Mouse (Mus musculus) heart, embryonic 16.5 days (tissue): Measurements from ENCODE around the gene B3galnt2. TPM values are rescaled to one million over a fixed set of nuclear protein-coding genes. Genes with fewer than 3 reads are reported as not detected.

Source experiments
- ATAC-seq: fragments of 200-750 bp; cut with Nextera tagmentation; replicated peaks from 2 replicates; pipeline ENCODE4 v1.8.0; 2017; ENCODE audit warnings: moderate number of reproducible peaks; ENCODE audit not compliant: insufficient read depth, low FRiP score; ENCODE audit errors: extremely low read depth
- H3K27ac ChIP-seq: fragments of 300-500 bp; sonication (generic); 2 replicates; pipeline ENCODE4 v1.5.1; 2014; ENCODE audit warnings: mild to moderate bottlenecking, low read length, control low read depth, moderate library complexity
- H3K27me3 ChIP-seq: fragments of 300-500 bp; sonication (generic); 2 replicates; pipeline ENCODE4 v1.6.1; 2014; ENCODE audit warnings: low read length, mixed read lengths; ENCODE audit not compliant: control insufficient read depth, insufficient read depth
- H3K36me3 ChIP-seq: fragments of 300-500 bp; sonication (generic); 2 replicates; pipeline ENCODE4 v1.6.1; 2014; ENCODE audit not compliant: control insufficient read depth, insufficient read depth
- H3K4me1 ChIP-seq: fragments of 300-500 bp; sonication (generic); 2 replicates; pipeline ENCODE4 v1.6.1; 2014; ENCODE audit warnings: low read length, mixed read lengths; ENCODE audit not compliant: control insufficient read depth, insufficient read depth
- H3K4me2 ChIP-seq: fragments of 300-500 bp; sonication (generic); 2 replicates; pipeline ENCODE4 v1.6.1; 2014; ENCODE audit warnings: low read depth, mild to moderate bottlenecking, control low read depth, low read length
- H3K4me3 ChIP-seq: fragments of 300-500 bp; sonication (generic); 2 replicates; pipeline ENCODE4 v1.5.1; 2014; ENCODE audit warnings: mild to moderate bottlenecking, control low read depth, low read length
- H3K9ac ChIP-seq: fragments of 300-500 bp; sonication (generic); 2 replicates; pipeline ENCODE4 v1.6.1; 2014; ENCODE audit warnings: low read length, control low read depth
- H3K9me3 ChIP-seq: fragments of 300-500 bp; sonication (generic); replicated peaks from 2 replicates; pipeline ENCODE4 v1.6.1; 2016; ENCODE audit warnings: low read length; ENCODE audit not compliant: control insufficient read depth
- WGBS: fragments of 180-500 bp; shearing (Covaris S2); extraction: QIAGEN DNeasy Blood & Tissue Kit; methylation state at CpG from one replicate; pipeline ENCODE4 v1.1.7; 2014; 5-methylcytosine and 5-hydroxymethylcytosine counted together
- polyA plus RNA-seq: library from polyadenylated mRNA; unstranded; fragments of >200 nt; fragmentation: Nextera tagmentation; extraction: Ambion mirVana; gene quantifications from 2 replicates; pipeline ENCODE4 v1.2.1, GENCODE M21; 2015

B3galnt2 gene
- 20.9 and 21.4 TPM in 2 replicates for polyA plus RNA-seq

DNA sequence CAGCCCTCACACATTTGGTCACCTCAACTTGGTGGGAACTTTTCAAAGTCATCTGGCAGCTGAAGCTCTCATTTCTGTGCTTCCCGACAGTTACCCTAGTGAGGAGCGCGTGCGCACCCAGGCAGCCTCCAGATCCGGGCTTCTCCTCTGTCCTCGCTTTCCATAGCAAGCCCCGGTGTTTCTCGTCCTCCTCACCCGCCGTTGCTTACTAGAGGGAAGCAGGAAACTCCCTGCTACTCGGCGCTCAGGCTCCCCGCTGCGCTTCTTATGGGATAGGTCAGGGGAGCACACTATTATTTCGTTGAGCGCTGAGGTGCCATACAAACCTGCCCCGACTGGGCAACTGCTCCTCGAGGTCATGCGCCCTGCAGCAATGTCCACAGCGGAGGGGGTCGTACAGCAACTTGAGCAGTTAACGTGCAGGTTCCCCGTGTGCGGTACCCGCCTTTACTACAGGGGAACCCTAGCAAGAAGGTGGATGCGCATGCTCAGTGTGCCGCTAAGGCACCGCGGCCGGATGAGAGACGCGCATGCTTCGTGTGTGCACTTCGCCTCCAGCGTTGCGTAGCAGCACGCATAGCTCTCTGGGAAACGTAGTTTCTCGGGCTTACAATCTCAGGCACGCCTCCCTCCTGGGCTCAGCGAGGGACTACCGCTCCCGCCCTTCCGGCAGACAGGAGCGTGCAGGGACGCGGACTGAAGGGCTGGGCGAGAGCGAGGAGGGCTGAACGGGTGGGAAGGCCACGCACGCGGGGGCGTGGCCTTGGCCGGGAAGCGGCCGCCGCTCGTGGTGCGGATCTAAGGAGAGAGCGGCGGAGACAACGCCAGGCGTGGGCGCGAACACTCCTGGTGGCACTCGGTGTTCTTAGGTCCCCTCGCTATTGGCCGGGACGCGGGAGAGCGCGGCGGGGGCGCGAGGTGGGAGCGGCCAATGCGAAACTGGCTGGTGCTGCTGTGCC is at the start of gene B3galnt2:
B3galnt2 (plus strand) TSS at position 596 of the 959 bp plus-strand sequence.
- WGBS = under 1% methylated on average over 67 of the region's 78 CpGs

DNA sequence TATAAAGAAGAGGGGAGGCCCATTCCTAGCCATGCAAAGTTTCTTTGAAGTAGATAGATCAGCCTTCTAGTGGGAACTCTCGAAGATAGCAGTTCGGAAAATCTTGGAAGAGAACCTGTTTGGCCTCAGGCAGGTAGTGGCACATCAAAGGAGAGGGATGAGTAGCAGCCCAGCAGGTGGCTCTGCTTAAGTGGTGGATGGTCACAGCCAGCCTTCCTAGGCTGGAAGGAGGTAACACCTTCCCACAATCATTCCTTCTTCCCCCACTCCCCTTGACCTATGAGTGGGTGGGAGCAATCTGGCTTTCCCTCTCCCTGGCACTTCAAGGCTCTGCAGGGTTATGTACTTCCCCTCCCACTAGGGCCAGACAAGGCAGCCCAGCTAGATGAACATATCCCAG is 42.9 kb upstream of the B3galnt2 start:
- no peaks in the 10 kb centered on the region for H3K4me1 ChIP-seq
- H3K27ac ChIP-seq = no peak overlapping the region
- WGBS = 25% methylated on average over 2 of the region's 2 CpGs
- no peak for ATAC-seq
- H3K27me3 ChIP-seq = no peaks in the 10 kb centered on the region
- no peaks in the 10 kb centered on the region for H3K36me3 ChIP-seq
- no peak overlapping the region for H3K4me2 ChIP-seq
- no peak overlapping the region for H3K9ac ChIP-seq
- H3K4me3 ChIP-seq = no peak overlapping the region
- no peaks in the 10 kb centered on the region for H3K9me3 ChIP-seq

More for the DNA sequence above, at the start of gene B3galnt2:
- H3K4me2 ChIP-seq = peak within 1 kb of the TSS; percentile 90
- peak within 1 kb of the TSS; percentile 69 for H3K4me3 ChIP-seq
- no peaks in the 10 kb centered on the region for H3K27me3 ChIP-seq
- H3K27ac ChIP-seq = peak within 1 kb of the TSS; percentile 96
- no peaks in the 10 kb centered on the region for H3K36me3 ChIP-seq
- H3K9me3 ChIP-seq = no peaks in the 10 kb centered on the region
- peak; percentile 98 for ATAC-seq
- peaks cover 8% of the 10 kb centered on the region for H3K4me1 ChIP-seq
- peak within 1 kb of the TSS; percentile 84 for H3K9ac ChIP-seq

DNA sequence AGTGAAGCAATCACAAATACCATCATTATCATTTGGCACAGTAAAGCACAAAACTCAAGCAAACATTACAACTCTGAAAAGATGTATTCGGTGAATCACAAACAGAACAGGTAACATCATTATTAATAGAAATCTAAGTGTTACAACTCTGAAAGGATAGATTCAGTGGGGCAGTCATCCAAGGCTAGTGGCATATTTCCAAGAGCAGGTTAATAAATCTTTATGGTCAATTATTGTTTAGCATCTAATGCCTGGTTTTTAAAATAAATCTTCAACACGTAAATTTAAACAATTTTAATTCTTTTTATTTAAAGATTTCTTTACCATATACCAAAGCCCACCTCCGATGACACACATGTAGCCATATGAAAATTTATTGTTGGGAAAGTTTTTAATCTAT is 34.9 kb upstream of the B3galnt2 start:
- Histone ChIP-seq H3K9ac (no peak overlapping the region), H3K4me3 (no peak overlapping the region), H3K4me2 (no peak overlapping the region), H3K9me3 (no peaks in the 10 kb centered on the region), H3K27ac (no peak overlapping the region), H3K36me3 (no peaks in the 10 kb centered on the region), H3K27me3 (no peaks in the 10 kb centered on the region), H3K4me1 (no peaks in the 10 kb centered on the region)
- no peak for ATAC-seq
- 84% methylated on average over 3 of the region's 3 CpGs for WGBS

DNA sequence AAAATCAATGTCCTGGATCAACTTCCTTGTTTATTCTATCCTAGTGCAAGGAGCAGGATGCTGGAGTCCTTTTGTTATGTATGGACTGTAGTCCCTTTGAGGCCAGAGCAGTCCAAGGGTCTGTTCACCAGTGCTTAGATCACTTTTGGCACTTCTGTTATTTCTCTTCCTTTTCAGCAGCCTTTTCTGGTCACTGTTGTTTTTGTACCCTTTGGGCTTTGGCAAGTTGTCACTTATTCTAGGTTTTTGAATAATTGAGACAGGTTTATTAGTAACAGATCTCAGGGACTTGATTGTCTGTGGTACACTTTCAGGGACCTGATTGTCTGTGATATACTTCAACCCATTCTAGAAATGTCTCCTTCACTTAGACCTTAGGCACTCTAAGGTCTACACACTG is 31.7 kb upstream of the B3galnt2 start:
- H3K4me2 ChIP-seq = no peak overlapping the region

DNA sequence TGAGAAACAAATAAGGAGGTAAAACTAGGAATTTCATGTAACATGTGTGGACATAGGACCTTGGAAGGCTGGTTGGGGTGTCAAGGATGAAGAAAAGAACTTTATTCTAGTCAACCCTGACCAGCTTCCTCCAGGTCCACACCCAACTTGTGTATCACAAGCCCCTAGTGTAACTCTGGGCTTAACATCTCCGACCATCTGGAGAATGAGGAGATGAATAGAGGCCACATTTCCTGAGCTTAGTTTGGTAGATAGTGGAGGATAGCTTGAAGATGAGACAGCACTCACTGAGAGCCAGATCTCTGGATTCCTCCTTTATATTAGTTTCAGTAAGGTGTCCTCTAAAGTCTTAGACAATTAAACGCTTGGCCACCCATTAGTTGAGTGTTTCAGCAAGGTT is 24.3 kb upstream of the B3galnt2 start:
- ATAC-seq = no peak
- Histone ChIP-seq H3K4me1 (no peaks in the 10 kb centered on the region), H3K9ac (no peak overlapping the region), H3K9me3 (no peaks in the 10 kb centered on the region), H3K27me3 (no peaks in the 10 kb centered on the region), H3K4me3 (no peak overlapping the region), H3K4me2 (no peak overlapping the region), H3K27ac (no peak overlapping the region), H3K36me3 (no peaks in the 10 kb centered on the region)
- WGBS = 72% methylated on average over 2 of the region's 2 CpGs

More for the DNA sequence above, 31.7 kb upstream of the B3galnt2 start:
- Histone ChIP-seq H3K27me3 (no peaks in the 10 kb centered on the region), H3K9me3 (no peaks in the 10 kb centered on the region), H3K4me1 (no peaks in the 10 kb centered on the region), H3K9ac (no peak overlapping the region), H3K27ac (no peak overlapping the region), H3K4me3 (no peak overlapping the region), H3K36me3 (no peaks in the 10 kb centered on the region)
- no peak for ATAC-seq

DNA sequence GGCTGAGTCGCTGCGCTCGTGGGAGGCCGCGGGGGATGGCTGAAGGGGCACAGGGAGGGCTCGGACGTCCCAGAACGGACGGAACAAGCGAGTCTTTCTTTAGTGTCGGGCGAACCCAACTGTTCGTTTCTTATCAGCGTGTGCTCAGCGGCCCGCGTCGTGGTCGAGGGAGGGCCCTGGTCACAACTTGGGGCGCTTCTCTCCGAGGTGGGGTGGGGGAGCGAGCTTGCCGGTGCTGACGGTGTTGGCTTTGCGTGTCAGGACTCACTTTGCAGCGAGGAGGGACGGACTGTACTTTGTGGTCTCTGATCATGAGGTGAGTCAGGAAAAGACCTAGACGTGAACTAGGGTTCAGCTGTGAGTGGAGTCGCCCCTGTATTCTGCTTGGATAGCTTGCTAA is 662 bp downstream of the B3galnt2 start:
- ATAC-seq = no peak; the same call in 1 of the 2 replicates
- Histone ChIP-seq H3K27me3 (no peaks in the 10 kb centered on the region), H3K36me3 (no peaks in the 10 kb centered on the region), H3K4me2 (peak overlapping the region; percentile 82), H3K27ac (peak overlapping the region; percentile 75), H3K9ac (peak overlapping the region; percentile 79), H3K4me1 (peaks cover 10% of the 10 kb centered on the region), H3K4me3 (peak overlapping the region; percentile 69), H3K9me3 (no peaks in the 10 kb centered on the region)
- 0% methylated on average over 29 of the region's 29 CpGs for WGBS

DNA sequence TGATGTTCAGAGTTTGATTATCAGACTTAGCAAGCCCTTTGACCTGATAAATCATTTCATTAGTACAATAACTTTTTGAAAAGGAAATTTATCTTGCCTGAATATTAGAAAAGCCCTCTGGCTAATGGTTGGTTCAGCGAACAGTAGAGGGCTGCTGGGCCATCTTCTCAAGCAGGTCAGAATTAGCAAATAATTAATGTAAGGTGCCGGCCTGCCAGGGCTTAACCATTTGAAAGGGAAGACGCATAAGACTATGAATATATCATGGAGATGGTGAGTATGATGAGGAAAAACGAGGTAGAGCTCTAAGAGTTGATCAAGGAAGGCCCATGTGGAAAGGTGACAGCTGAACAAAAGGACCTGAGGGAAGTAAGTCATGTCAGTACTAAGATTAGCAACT is 2.4 kb downstream of the B3galnt2 start:
- WGBS = 83% methylated on average over 4 of the region's 4 CpGs
- Histone ChIP-seq H3K27me3 (no peaks in the 10 kb centered on the region), H3K4me3 (no peak overlapping the region), H3K4me2 (no peak overlapping the region), H3K36me3 (no peaks in the 10 kb centered on the region), H3K27ac (no peak overlapping the region), H3K9ac (no peak overlapping the region), H3K4me1 (peaks cover 22% of the 10 kb centered on the region), H3K9me3 (no peaks in the 10 kb centered on the region)
- no peak for ATAC-seq

DNA sequence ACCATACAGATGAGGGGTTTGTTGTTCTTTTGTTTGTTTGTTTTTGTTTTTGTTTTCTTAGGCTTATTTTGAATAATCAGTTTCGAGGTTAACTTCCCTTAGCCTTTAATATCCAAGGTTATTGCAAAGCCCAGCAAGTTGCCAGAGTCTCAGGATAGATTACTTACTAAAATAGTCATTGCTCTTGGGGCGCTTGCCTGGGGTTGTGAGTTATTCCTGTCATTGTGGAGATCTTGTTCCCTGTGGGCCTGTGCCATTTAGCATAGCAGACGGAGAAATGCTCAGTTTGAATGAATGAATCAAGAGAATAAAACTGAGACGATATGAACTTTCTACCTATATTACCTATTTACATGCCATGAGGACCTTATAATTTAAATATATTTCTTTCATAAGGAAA is 5.9 kb downstream of the B3galnt2 start:
- no peak for ATAC-seq
- Histone ChIP-seq H3K27ac (no peak overlapping the region; the same call in 1 of the 2 replicates), H3K4me1 (peaks cover 18% of the 10 kb centered on the region), H3K9me3 (no peaks in the 10 kb centered on the region), H3K9ac (no peak overlapping the region), H3K36me3 (no peaks in the 10 kb centered on the region), H3K4me3 (no peak overlapping the region), H3K4me2 (no peak overlapping the region), H3K27me3 (no peaks in the 10 kb centered on the region)
- WGBS = 69% methylated on average over 4 of the region's 4 CpGs

DNA sequence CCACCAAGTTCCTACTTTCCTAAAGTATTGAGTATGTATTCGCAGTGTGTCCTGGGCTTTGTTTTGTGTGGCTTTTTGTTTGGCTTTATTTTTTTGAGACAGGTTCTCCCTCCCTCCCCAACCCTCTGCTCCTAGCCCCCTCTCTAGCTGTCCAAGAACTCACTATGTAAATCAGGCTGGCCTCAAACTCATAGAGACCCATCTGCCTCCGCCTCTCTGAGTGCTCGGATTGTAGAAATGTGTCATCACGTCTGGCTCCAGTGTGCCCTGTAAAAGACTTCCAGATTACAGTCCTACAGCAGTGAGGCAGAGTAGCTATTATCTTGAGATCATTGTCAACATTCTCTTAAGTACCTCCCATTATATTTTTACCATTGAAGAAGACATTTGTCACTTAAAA is 6.8 kb downstream of the B3galnt2 start:
- 51% methylated on average over 4 of the region's 4 CpGs for WGBS
- Histone ChIP-seq H3K4me2 (no peak overlapping the region), H3K4me3 (no peak overlapping the region), H3K36me3 (no peaks in the 10 kb centered on the region), H3K9me3 (no peaks in the 10 kb centered on the region), H3K27ac (no peak overlapping the region), H3K4me1 (peaks cover 14% of the 10 kb centered on the region), H3K9ac (no peak overlapping the region), H3K27me3 (no peaks in the 10 kb centered on the region)
- no peak for ATAC-seq
